Mouse (Mus musculus) common myeloid progenitor, adult 5-6 weeks (primary cell): ENCODE results near the gene Pltp. TPM values are rescaled to one million over a fixed set of nuclear protein-coding genes. Genes with fewer than 3 reads are reported as not detected.
"Not testable (repeated sequence)": the region's sequence is repeated elsewhere in the genome, so short reads cannot be mapped to it uniquely, and the experiment has no call there.

ENCODE experiments used
- ATAC-seq: replicated peaks from 2 replicates; pipeline ENCODE4 v1.8.0; 2016; ENCODE audit warnings: low read depth, mild to moderate bottlenecking, moderate TSS enrichment, inconsistent platforms; ENCODE audit not compliant: poor library complexity, severe bottlenecking
- total RNA-seq: library from RNA; stranded (forward); fragments of 200-1000, 187-1606 nt; gene quantifications from 2 replicates; pipeline ENCODE4 v1.2.3, GENCODE M21; 2017

Gene Pltp
- total RNA-seq, 1 experiment from 2014 or later, result not detected

DNA sequence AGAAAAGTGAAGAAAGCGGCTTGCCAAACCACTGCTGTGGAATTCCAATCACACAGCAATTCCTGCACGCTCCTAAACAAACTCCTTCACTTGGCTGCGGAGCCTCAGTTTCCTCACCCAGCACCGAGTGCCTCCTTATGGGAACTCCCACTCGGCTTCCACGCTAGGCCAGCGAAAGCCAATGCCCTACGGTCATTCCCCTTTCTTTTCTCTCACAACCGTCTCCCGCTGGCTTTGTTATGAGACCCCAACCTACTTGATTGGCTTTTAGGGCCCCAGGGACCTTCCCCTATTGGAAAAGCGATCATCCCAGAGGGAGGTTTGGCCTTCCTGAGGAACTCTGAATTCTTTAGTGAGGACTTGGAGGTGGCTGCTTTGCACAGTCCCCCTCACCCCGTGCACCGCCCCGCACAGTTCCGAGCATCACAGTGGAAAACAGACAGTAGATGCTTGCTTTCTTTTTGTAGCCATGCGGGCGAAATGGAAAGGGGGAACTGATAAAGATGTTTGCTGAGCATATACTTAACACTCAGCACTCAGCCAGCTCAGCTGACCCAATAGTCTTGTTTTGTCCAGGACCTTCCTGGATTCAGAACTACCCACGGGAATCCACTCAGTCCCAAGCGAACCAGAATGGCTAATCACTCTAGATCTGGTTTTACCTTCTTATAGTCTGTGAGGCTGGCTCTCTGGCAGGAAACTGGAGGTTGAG, 487 bp upstream of the Pltp start:
- no peak for ATAC-seq

DNA sequence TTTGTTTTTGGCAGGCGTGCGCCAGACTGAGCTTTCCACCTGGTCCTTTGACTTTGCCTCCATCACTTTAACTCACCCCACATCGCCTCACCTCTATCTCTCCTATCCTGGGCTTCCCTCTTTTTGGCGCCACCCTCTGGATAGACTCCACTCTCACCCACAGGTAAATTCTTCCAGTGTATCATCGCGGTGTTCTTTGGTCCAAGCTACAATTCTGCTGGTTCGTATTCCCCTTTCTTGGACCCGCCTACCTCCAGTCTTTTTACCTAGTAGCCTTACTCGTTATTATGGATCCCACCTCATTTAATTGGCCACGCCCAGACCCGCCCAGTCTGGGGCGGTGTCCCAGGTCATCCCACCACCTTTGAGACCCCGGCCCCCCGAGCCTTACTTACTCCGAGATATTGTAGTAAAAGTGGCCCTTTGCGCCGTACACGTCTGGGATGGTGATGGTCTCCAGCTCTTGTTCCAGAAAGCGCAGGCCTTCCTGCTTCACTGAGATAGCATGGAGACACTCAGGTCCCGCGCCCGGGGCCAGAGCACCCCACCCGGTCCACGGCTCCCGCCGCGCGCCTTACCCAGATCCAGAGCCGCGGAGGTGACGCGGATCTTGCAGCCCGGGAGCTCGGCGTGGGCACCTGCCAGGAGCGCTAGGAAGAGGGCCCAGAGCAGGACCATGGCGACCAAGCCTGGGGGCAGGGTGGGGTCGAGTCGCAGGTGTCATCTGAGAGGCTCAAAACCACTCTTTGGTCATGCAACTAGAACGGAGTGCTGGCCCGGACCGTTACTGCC, 1.0 kb downstream of the Pltp start:
- ATAC-seq, result 0 out of 2 replicates have a peak, but pooled peaks have one; percentile 18

DNA sequence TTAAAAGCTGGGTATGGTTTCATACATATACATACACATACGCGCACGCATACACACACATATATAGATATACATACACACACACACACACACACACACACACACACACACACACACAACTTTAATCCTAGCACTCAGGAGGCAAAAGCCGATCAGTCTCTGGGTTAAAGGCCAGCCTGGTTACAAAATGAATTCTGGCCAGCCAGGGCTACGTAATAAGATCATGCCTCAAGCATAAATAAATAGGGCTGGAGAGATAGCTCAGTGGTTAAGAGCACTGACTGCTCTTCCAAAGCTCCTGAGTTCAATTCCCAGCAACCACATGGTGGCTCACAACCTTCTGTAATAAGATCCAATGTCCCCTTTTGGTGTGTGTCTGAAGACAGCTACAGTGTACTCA, 1.9 kb downstream of the Pltp start:
- not testable (repeated sequence) for ATAC-seq

DNA sequence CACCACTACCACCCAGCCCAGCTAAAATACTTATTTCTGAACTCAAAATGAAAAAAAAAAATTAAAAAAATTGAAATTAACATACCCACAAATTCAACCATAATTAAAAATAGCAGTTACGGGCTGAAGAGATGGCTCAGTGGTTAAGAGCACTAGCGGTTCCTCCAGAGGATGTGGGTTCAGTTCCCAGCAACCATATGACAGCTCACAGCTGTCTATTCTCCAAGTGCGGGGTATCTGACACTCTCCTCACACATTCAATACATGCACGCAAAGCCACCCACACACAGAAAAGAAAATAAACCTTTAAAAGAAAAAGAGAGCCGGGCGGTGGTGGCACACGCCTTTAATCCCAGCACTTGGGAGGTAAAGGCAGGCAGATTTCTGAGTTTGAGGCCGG, 7.5 kb downstream of the Pltp start:
- ATAC-seq, result no peak

DNA sequence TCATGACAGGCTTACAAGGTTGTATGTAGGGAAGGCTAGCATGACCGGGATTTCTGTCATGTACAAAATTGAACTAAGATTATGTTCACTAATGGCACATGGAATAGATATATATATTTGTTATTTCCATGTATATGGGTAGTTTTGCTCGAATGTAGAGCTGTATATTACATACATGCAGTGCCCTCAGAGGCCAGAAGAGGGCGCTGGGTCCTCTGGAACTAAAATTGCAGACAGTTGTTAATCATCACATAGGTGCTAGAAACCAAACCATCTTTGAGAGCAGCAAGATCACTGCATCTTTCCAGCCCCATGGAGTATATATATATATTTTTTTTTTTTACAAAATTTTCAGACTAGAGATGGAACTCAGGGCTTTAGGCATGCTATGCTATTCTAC, 11.7 kb downstream of the Pltp start:
- ATAC-seq, result no peak

DNA sequence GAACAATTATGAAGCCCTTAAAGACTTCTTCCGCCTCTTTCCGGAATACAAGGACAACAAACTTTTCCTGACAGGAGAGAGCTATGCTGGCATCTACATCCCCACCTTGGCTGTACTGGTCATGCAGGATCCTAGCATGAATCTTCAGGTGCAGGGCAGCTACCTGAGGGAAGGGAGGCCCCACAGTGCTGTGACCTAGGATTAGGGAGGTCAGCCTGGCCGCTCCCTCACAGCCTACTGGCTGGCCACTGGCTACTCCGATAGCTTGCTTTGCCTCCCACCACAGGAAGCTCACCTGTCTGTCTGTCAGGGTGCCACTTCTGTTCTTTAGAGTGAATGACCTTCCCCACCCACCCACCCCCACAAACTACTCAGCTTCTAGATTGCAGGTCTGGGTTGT, 22.3 kb downstream of the Pltp start:
- no peak for ATAC-seq

DNA sequence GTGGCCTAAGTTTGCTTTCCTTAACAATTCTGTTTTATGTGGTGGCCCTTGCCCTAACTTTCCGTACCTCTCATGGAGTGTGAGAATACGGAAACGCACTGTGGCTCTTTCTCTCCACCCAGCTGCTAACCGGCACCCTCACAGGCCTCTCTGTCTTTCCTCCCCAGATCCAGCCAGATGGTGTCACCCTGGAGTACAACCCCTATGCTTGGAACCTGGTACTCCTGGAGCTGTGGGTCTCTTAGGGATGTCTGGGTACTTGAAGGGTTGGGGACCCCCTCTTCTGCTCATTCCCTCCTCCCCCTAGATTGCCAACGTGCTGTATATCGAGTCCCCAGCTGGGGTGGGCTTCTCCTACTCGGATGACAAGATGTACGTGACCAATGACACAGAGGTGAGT, 23.0 kb downstream of the Pltp start:
- 0 out of 2 replicates have a peak, but pooled peaks have one; percentile 20 for ATAC-seq

DNA sequence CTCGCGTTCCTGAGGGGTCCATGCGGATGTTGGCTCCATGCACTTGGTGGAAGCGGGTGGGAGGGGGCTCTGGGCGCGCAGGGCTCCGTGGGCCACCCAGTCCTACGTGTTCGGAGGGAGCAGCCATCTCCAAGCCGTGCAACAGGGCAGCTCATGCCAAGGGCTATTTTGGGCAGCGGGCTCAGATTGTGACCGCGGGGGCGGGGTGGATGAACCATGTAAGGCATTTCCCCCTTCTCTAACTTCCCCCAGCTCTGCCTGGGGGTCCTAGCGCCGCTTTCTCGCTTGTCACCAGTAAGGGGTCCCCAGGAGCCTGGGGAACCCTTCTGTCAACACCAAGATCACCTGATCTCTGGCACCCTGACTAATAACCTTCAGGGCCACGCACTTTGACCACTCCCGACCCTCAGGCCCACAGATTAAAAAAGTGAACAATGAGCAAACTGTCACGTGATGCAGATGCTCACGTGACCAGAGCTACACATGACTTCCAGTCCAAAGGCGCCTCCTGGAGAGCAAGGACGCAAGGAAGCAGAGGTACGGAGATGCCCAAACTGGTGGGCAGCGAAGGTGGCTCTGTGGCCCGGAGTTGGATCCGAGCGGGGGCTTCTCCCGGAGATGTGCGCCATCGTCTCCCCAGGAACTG, 24.1 kb downstream of the Pltp start, which contains the start of gene Neurl2:
Gene Neurl2, minus strand, starts transcription at position 143 of the 646 bp plus-strand sequence.
- peak; percentile 48 for ATAC-seq

DNA sequence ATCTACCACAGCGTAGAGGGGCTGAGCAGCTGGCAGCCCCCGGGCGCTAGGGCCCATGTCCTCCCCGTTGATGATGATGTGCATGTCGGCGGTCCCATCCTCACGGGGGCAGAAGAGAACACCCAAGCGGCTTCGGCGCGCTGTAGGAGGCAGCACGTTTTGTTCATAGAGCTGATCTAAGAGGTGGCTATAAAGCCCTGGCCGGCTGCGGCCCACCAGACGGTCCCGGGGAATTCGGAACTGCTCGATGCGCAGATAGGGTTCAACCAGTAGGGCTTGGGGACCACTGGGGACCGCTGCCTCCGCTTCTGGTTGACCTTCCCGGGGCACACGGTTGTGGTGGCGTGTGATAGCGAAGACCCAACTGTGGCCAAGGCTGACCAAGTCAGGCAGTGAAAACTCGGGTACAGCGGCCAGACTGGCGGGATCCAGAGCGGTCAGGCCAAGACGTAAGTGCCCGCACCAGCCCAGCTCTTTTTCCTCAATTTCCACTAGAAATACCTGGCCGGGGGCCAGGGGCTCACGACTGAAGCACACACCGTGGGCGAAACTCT, 24.7 kb downstream of the Pltp start, which contains the start of gene Ctsa:
Gene Ctsa, plus strand, starts transcription at position 126 of the 554 bp plus-strand sequence.
- peak; percentile 80 for ATAC-seq

DNA sequence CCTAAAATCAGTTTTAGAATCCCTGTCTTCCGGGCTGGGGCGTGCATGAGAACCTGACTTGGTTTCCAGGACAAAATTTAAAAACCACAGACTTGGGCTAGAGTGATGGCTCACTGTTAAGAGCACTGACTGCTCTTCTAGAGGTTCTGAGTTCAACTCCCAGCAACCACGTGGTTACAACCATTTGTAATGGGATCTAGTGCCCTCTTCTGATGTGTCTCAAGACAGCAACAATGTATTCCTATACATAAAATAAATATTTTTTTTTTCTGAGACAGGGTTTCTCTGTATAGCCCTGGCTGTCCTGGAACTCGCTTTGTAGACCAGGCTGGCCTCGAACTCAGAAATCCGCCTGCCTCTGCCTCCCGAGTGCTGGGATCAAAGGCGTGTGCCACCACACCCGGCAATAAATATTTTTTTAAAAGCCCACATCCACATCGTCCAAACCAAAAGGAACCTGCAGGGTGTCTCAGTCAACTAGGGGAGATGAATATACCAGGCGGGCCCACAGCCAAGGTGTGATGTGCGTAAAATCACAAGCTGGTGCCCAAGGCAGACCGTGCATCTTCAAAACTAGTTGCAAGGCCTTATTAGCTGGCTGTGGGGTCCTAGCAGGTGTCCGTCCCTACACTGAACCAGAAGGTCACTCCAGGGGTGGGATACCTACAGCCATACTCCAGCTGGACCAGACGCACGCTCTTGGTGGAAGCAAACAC, 25.3 kb downstream of the Pltp start:
- no peak for ATAC-seq

DNA sequence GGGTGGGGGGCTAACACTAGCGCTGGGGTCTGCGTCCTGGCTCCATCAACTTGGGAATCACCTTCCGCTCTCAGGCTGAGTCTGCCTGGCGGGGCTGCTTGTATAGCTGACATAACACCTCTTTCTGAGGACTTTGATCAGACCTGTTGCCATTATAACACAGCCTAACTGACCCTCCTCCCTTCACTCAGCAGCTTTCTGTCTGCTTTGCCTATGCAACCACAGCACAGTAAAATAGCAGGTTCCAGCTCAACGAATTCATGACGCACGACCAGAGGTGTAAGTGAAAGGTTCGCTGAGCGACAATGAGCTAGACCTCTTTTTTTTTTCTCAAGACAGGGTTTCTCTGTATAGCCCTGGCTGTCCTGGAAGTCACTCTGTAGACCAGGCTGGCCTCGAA, 26.5 kb downstream of the Pltp start:
- no peak for ATAC-seq

DNA sequence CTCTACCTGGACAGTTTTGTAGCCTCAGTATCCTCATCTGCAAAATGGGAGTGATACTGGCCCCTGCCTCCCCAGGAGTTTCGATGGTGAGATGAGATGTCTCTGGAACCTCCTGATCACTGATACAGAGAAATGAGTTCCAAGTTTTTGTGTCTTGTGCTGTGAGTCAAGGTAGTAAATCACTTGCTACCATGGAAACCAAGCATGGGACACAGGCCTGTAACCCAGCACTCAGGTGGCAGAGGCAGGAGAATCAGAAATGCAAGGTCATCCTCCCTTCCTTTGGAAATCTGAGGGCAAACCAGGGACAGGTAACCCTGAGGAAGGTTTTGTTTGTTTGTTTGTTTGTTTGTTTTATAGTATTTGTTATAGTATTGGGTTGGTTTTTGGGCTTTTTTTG, 28.4 kb downstream of the Pltp start:
- no peak for ATAC-seq

DNA sequence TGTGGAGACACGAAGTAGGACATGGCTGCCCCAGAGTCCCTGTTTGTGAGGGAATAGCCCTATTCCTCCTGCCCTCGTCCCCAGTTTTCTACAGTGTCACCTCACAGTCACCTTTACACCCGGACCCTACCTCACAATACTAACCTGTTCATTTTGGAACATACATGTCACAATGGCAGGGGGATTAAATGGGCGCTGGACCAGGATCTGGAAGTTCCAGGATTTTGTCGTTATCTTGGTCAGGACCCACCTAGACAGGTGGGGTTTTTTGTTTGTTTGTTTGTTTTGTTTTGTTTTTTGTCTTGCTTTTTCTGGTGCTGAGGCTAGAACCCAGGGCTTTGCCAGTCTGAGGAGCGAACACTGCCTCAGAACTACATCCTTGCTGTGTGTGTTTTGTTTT, 29.1 kb downstream of the Pltp start, which contains the start of gene Spata25:
Gene Spata25, minus strand, starts transcription at position 101 of the 400 bp plus-strand sequence.
- ATAC-seq, result no peak

DNA sequence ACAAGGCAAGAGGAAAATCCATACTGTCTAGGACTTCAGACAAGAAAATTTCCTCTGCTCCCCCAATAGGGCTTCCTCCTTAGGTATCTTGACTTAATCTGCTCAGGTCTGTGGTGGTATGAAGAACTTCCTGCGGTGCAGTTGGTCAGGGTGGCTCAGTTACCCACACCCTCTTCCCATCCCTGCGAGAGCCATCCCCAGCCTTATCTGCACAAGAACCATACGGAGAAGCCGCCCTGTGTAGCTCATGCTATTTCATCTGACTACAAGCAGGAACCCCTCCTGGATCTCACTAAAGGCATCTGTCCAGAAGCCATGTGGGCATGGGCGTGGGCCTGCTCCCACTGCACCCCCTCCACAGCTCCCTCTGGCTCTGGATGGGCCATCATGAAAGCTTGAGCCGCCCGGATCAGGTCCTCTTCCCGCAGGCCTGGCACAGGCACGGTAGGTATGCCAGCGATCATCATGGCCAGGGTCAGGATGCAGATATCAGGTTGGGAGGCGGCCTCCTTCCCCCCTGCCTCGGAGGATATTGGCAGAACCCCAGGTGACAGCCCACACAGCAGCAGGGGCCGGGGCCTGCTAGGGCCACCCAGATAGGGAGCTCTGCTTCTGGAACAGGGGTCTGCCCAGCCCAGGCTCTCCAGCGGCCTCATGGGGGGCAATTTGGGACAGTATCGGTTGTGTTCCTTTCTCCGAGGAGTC, 30.2 kb downstream of the Pltp start:
- no peak for ATAC-seq

DNA sequence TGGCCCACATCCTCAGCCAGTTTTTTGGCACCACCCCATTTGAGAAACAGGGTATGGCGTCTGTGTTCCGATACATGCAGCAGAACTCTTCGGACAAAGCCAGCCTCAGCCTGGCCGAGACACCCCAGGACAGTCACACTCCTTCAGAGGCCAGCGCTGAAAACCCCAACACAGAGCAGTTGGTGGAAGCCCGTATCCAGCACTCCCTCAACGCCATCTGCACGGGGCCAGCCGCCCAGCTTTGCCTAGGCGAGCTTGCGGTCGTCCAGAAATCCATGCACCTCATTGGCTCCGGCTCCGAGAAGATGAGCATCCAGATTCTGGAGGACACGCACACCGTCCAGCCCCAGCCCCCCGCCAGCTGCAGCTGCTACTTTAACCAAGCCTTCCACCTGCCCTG, 32.0 kb downstream of the Pltp start:
- no peak for ATAC-seq

DNA sequence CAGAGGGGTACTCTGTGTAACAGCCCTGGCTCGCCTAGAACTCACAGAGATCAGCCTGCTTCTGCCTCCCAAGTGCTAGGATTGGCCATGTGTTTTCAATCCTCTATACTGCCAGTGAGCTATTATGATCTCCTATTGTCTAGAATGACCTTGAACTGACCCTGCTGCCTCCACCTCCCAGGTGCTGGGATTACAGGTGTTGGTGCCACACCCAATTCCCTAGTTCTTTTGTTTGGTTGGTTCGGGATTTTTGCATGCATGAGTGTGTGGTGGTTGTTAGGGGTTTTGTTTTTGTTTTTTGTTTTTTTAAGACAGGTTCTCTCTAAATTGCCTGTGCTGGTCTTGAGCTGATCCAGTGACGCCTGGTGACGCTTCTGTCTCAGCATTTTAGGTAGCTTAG, 33.5 kb downstream of the Pltp start:
- no peak for ATAC-seq

DNA sequence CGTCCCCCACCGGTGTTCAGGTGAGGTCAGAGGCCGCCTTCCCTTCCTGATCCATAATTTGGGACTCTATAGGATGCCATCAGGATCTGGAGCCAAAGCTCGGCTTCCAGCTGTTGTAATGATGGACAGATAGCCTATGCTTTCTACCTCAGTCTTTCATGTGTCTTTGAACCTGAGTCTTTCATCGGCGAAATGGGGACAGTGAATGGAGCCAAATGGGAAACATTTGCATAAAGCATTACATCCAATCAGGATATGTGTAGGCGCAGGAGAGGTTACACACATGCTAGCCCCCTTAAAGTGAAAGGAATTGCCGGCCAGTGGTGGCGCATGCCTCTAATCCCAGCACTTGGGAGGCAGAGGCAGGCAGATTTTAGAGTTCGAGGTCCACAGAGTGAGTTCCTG, 34.3 kb downstream of the Pltp start:
- peak; percentile 63 for ATAC-seq

DNA sequence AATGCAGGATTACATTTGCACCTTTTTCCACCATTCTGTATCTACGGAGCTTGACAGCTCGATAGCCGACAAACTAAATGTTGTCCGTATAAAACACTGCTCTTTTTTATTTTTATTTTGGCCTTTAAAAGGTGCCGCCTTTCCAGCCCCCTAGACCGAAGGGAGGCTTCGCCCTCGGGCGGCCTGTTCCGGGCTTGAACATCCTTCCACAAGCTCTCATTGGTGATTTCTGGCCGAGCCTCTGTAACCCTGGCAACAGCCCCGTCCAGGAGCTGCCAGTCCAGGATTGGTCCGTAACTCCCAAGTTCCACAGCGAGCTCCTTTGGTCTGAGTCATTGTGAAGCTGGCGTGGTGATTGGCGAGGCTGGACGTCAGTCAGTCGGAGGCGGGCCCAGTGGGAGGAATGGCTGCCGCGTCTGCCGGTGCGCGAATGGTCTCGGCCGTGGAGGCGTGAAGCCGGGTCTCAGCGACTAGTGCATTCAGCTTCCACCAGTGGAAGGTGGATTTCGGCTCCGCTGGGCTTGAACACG, 34.8 kb downstream of the Pltp start, which contains the start of gene Zswim1:
Gene Zswim1, plus strand, starts transcription at position 51 of the 530 bp plus-strand sequence.
- peak; percentile 99 for ATAC-seq

DNA sequence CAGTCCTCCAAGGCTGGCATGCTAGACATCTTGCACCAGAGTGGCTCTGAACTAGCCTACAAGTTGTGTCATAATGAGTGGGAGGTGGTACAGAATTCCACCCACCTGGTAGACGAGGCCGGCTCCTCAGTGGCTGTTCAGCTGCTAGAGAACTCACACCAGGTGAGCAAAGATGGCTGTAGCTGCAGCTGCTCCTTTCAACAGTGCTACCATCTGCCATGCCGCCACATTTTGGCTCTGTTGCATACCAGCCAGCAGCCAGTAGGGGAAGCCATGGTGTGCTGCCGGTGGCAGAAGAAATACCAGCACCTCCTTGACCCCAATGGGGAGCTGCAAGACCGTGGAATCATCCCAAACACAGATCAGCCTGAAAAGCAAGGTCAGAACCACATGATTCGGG, 36.5 kb downstream of the Pltp start:
- ATAC-seq, result no peak
